Mouse (Mus musculus): ENCODE measurements at regions not wholly inside any gene's neighbourhood (a gene's known extent, or its start where the extent isn't known, plus 50 kb on each side); places are given as distances from the start of the nearest gene placed in this dataset.

DNA sequence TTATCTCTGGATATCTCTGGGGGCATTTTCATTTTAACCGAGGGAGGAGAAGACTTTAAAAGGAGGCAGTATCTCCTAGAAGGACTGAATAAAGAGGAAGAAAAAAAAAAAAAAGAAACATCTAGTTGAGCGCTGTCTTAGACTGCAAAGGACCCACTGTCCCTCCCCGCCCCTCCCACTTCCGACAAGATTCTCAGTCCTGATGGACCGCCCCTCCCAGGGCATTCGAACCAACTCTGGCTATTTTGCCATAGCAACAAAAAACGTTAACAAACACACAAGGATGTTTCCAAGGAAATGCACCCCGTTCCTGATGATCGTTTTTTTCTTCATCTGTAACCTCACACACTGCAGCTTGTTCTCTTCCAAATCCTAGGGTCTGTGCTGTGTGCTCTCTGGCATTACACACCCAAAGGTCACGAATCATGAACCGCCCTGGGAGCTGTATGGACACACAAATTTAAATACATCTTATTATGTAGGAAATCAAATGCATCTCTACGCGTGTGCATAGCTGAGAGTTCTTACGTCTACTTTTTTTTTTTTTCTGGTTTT lies 75.8 kb downstream of the Rnd3 start:
- DNase-seq (ENCODE audit: low spot score in 2 of 2), result peak in 1 of 2 experiments; percentile 5

DNA sequence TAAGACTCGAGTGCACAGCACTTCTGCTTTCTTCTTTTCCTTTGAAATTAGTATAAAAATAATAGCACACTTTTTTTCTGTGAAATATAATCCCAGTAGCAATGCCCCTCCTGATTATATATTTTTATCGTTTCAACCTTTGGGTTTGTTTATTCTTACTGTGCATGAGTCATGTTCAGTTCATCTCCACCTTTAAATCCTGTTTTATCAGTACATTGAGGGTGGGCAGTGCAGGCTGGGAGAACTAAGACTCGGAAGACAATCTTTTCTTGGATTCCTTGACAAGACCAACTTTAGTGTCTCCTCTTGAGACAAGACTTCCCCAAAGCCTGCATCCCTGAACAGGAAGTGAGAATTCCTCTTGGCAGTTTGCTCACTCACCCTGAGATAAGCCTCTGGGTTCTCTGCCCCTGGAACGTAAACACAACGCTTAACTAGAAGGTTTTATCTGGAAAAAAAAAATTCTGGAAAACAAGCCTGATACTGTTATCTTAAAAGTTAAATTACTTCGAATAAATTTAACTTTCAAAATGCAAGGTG lies 76.5 kb downstream of the Rnd3 start:
- DNase-seq (ENCODE audit: low spot score in 2 of 2), result peak; percentile 3 to 16

DNA sequence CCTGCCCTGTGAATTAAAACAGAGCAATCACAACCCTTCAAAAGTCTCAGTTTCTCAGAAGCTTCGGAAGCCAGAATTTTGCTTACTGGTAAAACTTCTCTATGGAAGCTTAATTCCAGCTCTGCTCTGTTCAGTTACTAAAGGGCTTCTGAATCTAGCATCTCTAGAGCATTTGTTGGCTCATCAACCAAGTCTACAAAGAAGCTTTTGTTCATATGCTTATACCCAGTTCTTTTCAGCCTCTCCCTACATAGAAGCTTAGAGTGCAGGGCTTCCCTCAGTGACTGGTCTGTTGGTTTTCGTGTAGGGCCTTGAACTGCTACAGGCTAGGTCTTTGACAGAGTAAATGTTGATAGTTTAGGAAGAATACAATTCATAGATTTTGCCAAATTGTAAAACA lies 78.0 kb downstream of the Rnd3 start:
- DNase-seq (ENCODE audit: low spot score in 2 of 2), result no peak

DNA sequence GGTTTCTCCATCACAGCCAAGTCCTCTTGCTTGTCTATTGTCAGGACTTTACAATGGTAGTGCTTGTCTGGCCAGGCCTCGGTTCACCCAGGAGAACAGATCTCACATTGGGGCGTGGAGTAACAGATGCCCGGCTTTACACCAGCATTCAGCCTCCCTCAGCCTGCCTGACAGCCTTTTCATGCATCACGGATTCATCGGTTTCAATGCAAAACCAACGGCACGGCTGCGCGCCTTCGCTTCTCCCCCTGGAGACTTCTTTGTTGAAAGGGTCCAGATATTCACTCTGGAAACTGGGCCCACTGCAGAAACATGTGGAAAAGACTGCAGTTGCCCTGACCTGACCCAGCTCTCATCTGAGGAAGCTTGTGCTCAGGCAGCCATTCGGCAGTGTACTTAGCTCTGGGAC lies 82.5 kb downstream of the Rnd3 start:
- no peak for DNase-seq (ENCODE audit: low spot score in 2 of 2)

DNA sequence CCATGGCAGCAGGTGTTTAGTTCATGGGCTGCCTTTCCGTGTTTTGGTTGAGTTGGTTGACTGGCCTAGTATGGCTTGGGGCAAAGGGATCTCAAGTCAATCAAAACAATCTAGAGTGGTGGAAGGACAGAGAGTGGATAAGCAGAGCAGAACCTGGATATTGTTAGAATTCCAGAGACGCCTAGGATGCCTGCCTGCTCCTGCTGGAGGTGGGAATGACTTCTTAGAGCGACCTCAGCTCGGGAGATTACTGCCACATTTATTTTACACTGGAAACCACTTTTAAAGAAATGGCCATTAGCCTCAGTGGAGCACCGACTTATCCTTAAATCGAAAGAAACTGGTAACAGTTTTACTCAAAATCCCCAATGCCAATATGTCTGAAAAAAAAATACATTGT lies 83.1 kb downstream of the Rnd3 start:
- no peak for DNase-seq (ENCODE audit: low spot score in 2 of 2)

DNA sequence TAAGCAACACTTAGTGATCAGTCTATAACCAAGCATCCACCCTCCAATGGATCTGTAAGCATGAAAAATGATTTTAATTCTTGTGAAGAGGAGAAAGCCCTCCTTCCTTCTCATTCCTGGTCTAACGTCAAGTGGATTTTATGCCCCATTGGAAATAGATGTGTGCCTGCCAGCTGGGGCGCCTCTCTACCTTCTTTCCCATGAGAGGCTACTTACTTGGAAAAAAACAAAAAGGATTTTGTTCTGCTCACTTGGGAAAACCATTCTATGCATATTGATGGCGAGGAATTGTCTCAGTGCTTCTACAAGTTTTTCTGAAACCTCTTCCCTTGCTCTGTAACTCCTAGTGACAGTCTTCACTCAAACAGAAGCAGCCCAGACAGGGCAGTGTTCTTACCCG lies 84.1 kb downstream of the Rnd3 start:
- DNase-seq (ENCODE audit: low spot score in 2 of 2), result no peak

DNA sequence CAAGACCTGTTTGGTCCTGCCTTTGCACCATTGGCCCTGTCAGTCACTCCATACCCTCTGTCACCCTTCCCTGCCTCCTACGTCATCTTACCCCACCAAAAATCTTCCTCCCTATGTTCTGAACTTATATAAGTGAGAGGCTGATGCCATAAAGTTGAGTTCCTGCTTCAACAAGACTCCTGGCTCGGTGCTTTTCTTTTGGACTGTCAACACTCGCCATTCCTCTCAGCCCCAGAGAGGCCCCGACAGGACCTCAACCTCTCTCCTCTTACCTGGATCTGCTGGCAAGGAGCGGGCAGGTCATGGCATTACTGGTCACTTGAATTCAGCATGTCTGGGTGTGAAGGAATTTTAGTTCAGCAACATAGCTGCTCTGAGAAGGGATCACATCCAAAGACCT lies 86.9 kb downstream of the Rnd3 start:
- no peak for DNase-seq (ENCODE audit: low spot score in 2 of 2)

DNA sequence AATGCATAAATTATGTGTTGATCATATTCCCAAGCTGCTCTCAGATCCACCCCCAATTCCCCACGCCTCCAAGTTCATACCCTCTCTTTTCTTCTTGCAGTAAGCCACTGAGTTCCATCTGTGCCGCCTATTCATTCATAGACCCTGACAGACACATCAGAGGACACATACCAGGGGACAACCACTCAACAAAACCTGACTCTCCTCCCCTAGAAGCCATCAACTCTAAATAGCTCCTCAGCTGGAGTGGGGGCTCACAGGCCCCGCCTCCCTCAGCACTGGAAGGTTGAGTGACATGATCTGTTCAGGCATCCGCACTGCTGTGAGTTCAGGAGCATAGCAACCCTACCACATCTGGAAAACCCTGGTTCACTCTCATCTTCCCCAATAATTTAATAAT lies 90.8 kb downstream of the Rnd3 start:
- DNase-seq (ENCODE audit: low spot score in 2 of 2), result no peak

DNA sequence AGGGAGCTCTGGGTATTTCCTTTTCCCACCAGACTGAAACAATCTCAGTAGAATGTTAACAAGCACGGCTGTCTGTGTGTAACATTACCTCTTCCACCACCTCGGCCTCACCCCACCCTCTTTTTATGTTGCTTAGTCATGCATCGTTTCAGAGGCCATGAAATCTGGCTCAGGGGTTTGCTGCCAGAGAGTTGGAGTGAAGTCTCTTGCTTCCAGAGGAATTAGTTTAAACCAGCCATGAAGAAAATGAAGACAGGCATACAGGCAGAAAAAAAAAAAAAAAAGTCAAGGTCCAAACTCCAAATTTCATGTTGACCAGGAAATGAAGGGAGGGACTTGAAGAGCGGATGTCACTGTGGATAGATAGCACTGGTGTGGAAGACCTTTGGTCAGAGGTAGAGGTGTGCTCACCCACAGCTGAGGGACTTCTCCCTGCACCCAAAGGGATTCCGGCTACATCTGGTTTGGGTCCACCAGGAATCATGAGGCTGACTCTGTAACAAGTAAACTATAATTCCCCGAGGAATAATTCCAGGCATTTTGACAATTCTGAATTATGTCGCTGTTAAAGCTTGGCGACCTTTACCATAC lies 92.7 kb downstream of the Rnd3 start:
- no peak for DNase-seq (ENCODE audit: low spot score in 2 of 2)

DNA sequence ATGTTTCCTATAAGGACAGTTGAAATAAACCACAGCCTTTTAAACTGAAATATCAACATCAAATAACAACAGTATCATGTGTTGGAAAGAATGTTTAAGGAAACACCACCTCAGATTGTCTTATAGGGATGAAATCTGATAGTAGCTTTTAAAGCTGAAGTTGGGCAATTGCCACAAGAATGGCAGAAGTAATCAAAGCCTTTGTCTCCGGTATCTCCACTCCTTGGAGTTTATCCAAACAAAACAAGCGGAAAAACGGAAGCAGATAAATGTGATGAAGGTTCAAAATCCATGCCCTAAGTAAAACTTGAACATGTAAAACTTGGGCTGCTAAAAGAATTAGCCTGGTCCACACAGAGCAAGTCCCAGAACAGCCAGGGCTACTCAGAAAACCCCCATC lies 93.6 kb downstream of the Rnd3 start:
- no peak for DNase-seq (ENCODE audit: low spot score in 2 of 2)

DNA sequence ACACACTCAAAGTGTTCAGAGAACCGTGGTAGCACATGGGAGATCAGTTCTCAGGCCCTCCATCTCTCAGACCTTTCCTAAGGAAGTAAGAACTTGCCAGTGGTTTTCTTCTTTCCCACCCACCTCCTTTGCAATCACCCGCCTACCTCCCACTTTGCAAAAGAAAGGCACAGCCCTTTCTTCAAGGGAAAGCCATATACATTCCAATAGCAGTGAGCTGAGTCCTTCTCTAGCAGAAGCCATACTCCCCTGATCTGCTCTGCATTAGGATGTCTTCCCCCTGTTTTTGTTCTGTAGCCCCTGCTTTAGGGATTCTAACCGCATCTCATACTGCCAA lies 99.1 kb downstream of the Rnd3 start:
- no peak for DNase-seq (ENCODE audit: low spot score in 2 of 2)

DNA sequence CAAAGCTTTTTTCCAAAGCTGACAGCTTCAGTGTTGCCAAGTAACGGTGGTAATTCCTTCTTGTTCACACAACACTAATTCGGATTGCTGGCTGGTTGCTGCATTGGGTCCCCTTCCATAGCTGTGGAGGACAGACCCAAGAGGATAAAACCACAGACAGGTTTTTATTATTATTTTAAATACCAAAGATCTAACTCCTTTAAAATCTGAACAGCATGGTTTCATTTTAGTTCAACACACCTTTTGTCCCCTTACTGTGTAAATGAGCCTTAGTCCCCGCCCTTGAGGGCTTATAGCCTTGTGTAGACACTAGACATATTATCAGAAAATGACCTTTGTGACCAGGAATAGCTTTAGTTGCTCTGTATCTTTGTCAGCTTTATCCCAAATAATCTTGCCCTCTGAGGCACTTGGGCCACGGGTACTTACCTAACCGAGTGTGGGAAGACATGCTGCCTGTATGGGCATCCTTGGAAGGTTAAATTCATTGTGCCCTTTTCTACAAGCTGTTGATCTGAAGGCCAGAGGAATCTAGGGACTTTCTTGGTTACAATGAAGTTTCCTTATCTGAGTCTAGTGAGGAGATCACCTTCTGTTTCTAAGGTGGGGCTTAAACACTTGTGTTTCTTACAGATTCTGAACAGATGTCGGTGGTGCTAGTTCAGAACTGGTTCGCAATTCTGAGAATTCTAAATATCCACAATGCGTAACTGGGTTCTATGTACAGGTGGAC lies 99.6 kb downstream of the Rnd3 start:
- DNase-seq (ENCODE audit: low spot score in 2 of 2), result no peak

DNA sequence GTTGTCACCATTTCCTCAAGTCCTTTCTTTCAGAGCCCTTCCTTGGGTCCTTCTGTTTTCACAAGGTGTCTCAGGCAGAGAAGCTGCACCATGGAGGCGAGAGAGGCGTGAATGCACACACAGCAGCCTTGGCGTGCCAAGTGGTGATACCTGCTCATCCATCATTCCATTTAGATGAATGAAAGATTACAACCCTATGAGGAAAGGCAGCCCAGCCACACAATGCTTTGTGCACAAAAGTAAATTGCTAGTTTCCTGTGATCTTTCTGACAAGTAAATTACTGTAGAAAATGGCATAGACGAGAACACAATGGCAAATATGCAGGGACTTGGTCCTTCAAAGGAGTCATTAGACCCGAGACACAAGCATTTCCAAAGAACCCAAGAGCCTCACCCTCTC lies 101.4 kb downstream of the Rnd3 start:
- DNase-seq (ENCODE audit: low spot score in 2 of 2), result no peak

DNA sequence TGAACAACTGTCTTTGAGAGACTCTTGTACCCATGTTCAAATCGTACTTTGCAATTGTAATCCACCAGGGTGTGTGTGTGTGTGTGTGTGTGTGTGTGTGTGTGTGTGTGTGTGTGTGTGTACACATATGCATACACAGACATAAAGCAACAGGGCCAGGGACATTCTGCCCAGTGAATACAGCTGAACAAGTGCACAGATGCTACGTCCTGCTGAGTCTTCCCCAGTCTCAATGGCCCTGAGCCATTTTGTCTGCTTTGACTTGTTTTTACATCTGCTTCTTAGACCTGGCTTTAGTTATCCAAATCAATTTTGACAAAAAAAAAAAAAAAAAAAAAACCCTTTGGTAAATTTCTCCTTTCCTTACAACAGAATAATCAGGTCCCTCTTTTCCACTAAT lies 103.3 kb downstream of the Rnd3 start:
- no peak for DNase-seq (ENCODE audit: low spot score in 2 of 2)

DNA sequence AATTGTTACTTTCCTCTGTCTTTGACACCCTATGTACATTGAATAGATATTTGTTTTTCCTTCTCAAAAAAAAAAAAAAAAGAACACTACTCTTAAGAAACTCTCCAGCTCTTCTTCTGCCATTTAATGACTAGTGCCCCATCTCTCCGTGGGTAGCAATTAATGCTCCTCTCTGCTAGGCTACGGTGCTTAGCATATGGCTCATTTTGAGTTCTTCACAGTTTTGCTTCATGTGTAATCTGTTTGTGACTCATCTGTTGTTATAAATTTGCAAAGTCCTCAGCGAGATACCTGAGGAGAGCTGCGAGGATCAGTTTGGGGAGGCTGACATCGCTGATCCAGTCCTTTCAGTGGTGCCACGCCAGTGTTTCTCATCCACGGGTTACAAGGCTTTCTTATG lies 107.8 kb downstream of the Rnd3 start:
- DNase-seq (ENCODE audit: low spot score in 2 of 2), result no peak

DNA sequence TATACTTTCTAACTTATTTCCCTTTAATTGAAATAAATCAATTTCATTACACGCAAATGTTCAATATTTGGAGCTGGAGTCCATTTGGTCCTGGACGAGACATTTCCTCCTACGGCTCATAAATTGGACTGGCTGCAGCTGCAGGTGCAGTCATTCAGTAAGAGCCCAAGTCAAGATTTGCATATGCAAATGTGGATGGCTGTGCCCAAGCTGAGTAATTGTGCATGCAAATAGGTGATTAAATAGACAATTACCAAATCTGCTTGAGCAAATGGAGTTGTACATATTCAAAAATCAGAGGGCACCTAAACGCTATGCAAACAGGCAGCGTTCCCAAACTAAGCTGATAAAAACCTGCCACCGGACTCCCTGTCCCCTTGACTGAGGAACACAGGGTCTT lies 110.2 kb downstream of the Rnd3 start:
- no peak for DNase-seq (ENCODE audit: low spot score in 2 of 2)

DNA sequence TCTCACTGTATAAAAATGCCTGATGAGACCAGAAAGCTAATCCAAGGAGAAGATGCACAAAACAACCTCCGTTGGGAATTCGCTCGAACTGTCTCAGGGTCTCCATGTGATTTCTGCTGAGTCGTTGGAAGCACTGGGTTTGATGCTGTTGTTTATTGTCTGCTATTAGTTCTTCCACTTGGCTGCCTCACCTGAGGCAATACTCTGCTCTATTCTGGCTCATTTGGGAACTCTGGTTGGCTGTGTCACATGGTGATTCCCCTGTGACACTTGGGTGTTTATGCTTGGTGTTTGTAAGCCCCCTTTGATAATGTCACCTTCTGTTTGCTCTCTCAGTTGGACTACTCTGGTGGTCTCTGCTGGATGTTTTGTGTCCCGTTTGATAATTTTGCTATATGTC lies 111.9 kb downstream of the Rnd3 start:
- DNase-seq (ENCODE audit: low spot score in 2 of 2), result no peak

DNA sequence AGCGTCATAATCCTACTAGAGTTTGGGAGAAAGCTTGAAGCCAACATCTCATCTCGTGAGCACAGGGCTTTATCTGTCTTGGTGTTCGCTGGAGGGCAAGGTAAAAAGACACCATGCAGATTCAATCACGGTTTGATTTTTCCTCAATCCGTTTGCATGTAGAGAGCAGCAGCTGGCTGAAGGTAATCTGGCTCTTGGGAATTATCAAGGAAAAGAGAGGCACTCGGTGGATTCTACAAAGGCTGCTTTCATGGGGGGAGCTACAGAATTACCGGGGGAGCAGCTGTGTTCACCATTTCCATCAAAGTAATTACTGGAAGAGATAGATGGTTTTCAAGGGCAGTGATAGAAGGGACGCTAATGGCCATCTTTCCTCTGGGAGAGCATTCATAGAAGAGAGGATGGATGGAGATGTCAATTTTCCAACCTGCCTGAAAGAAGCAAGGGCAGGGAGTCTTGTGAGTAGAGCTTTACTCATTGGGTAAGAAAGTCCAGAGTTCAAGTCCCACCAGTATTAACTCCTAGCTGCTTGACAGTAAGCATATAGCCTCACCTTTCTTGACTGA lies 112.6 kb downstream of the Rnd3 start:
- DNase-seq (ENCODE audit: low spot score in 2 of 2), result no peak

DNA sequence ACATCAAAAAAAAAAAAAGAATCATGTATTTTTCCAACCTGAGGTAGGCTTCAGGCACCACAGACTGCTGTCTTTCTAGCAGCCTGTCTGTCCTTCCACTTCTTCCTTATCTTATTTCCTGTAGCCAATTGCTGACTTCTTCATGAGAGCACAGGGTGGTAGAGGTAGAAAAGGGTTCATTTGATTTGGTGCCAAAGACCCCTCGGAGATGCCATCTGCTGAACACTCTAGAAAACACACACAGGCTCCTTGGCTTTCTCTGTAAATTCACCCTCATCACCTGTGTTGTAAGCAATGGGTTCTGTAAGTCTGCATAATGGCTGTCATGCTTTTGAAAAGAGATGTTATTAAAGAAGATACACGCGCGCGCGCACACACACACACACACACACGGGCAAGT lies 115.0 kb downstream of the Rnd3 start:
- DNase-seq (ENCODE audit: low spot score in 2 of 2), result no peak

DNA sequence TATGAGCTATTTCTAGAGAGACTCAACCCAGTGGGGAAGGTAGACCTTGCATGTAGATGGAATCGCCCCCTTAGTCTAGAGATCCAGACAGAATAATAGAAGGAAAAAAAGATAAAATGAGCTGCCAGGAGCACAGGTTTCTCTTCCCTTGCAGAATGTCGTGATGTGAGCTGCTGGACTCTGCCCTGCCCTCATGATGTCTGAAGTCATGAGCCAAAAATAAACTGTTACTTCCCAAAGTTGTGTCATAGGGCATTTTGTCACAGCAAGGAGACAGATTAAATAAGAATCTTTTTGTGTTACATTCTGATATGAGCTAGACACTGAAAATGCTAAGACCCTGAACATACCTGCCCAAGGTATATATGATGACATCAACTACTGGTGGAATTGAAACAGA lies 126.4 kb downstream of the Rnd3 start:
- no peak for DNase-seq (ENCODE audit: low spot score in 2 of 2)

DNA sequence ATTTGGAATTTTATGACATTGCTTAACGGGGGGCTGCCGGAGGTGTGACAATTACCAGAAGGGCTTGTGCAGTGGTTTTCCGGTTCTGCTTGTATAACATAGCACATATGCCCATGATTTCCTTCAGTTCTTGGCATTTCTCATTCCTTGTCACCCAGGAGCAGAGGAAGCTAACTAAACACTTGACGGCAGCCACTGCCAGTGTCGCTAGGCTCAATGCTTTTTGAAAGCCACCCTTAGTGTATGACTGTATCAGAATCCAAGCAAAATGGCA lies 132.8 kb downstream of the Rnd3 start:
- no peak for DNase-seq (ENCODE audit: low spot score in 2 of 2)

DNA sequence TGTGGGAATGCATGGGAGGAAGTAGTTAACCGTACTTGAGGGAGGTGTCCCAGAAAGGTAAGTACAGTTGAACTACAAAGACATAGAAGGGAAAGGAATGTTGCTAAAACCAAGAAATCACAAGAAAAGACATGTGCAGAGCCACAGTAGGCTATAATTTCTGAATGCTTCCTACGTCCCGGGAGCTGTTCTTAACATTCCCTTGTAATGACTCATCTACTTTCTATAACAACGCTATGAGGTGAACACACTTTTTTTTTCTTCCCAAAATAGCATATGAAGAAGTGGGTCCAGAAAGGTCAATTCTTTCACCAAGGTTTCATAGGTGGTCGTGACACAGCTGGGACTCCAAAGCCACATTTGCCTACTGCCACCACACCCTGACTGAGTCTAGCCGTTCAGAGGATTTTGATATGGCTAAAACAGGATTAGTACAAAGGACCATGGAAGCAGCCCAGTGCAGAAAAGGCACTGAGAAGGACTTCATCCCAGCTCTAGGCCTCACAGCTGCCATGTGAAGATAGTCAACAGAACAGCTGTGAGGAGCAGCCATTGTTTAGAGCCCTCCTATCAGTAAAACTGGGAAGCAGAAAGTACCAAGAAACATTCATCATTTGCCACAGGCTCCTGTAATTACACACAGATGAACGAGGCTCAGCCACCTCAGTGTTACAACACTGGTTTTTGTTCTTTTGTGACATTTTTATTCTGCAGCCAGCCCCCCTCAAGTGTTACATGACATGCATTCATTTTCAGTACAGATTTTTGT lies 133.4 kb downstream of the Rnd3 start:
- DNase-seq (ENCODE audit: low spot score in 2 of 2), result no peak

DNA sequence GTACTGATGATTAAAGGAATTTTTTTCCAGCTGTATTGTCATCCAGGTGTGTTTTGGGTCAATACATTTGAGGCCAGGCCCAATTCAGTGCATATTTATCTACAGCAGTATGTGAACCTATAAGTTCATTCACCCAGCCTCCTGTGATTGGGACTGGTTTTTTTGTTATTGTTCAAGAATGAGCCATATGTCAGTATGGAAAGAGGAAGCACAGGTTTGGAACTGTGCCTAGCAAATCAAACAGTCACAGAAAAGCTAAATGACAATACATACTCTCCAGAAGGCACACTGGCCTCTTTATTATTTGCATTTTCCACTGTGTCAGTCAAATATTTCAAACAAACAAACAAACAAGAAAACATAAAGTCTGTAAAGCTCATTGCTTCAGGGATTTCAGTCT lies 134.7 kb downstream of the Rnd3 start:
- no peak for DNase-seq (ENCODE audit: low spot score in 2 of 2)
